Mouse (Mus musculus) limb, embryonic 14.5 days (tissue): ENCODE measurements around the gene Spen. TPM values are rescaled to one million over a fixed set of nuclear protein-coding genes. Genes with fewer than 3 reads are reported as not detected.
A peak's percentile ranks its signal among the peaks of the same experiment; 100 is the strongest.

Experiments used
- ATAC-seq: fragments of 200-750 bp; cut with Nextera tagmentation; 2 replicates; pipeline ENCODE4 v1.8.0; 2017; ENCODE audit warnings: low read depth, moderate number of reproducible peaks, moderate TSS enrichment; ENCODE audit not compliant: low FRiP score
- DNase-seq: peaks from one replicate; pipeline ENCODE4 v3.0.0-alpha.2; 2015; ENCODE audit warnings: low spot score
- H3K27ac ChIP-seq: fragments of 300-500 bp; sonication (generic); replicated peaks from 2 replicates; pipeline ENCODE4 v1.5.1; 2014; ENCODE audit warnings: low read depth, mild to moderate bottlenecking, low read length, moderate library complexity, mixed read lengths
- H3K27me3 ChIP-seq: fragments of 300-500 bp; sonication (generic); 2 replicates; pipeline ENCODE4 v1.6.1; 2014; ENCODE audit warnings: low read length, mixed read lengths; ENCODE audit not compliant: control insufficient read depth, insufficient read depth
- H3K36me3 ChIP-seq: fragments of 300-500 bp; sonication (generic); 2 replicates; pipeline ENCODE4 v1.6.1; 2014; ENCODE audit warnings: mild to moderate bottlenecking, low read length, moderate library complexity, mixed read lengths; ENCODE audit not compliant: control insufficient read depth, insufficient read depth
- H3K4me1 ChIP-seq: fragments of 300-500 bp; sonication (generic); 2 replicates; pipeline ENCODE4 v1.6.1; 2014; ENCODE audit warnings: antibody characterized with exemption, low read length, mixed read lengths; ENCODE audit not compliant: control insufficient read depth, insufficient read depth
- H3K4me2 ChIP-seq: fragments of 300-500 bp; sonication (generic); replicated peaks from 2 replicates; pipeline ENCODE4 v1.6.1; 2014; ENCODE audit warnings: low read depth, mild to moderate bottlenecking, low read length, moderate library complexity; ENCODE audit not compliant: severe bottlenecking
- H3K4me3 ChIP-seq: fragments of 300-500 bp; sonication (generic); replicated peaks from 2 replicates; pipeline ENCODE4 v1.5.1; 2014; ENCODE audit warnings: low read length
- H3K9ac ChIP-seq: fragments of 300-500 bp; sonication (generic); 2 replicates; pipeline ENCODE4 v1.6.1; 2014; ENCODE audit warnings: mild to moderate bottlenecking, low read depth, low read length, moderate library complexity; ENCODE audit not compliant: severe bottlenecking
- H3K9me3 ChIP-seq: fragments of 300-500 bp; sonication (generic); 2 replicates; pipeline ENCODE4 v1.6.1; 2016; ENCODE audit warnings: low read length; ENCODE audit not compliant: control insufficient read depth
- POLR2A ChIP-seq: fragments of 200-500 bp; IDR thresholded peaks from 2 replicates; pipeline ENCODE4 v1.8.0; 2012; ENCODE audit warnings: inconsistent platforms, mild to moderate bottlenecking, moderate library complexity, borderline replicate concordance; ENCODE audit not compliant: insufficient read depth, insufficient read length; ENCODE audit errors: extremely low read depth
- WGBS: fragments of 180-500 bp; shearing (Covaris S2); extraction: QIAGEN DNeasy Blood & Tissue Kit; methylation state at CpG from one replicate; pipeline ENCODE4 v1.1.7; 2014; 5-methylcytosine and 5-hydroxymethylcytosine counted together
- polyA plus RNA-seq, 2 experiments: library from polyadenylated mRNA; depleted of rRNA in 1 of 2; stranded (reverse) in 1 of 2; unstranded in 1 of 2; fragments of >200 nt; fragmentation: Nextera tagmentation in 1 of 2; extraction: Ambion mirVana in 1 of 2; gene quantifications; 2 replicates each; pipeline versions ENCODE4 v1.2.1 to v1.2.3; 2012 to 2014

Gene Spen
- polyA plus RNA-seq, 2 experiments = 13.1 to 15.9 TPM

GRCm38 (mm10) chr4:141429847-141430246, 108.5 kb downstream of the Spen start:
- DNase-seq (no peak), ATAC-seq (no peak)
- TF ChIP-seq POLR2A = no peak
- Histone ChIP-seq H3K9me3 (no peaks in the 10 kb centered on the region), H3K4me1 (peaks cover 16% of the 10 kb centered on the region), H3K27ac (no peak overlapping the region), H3K27me3 (no peaks in the 10 kb centered on the region), H3K36me3 (no peaks in the 10 kb centered on the region), H3K4me3 (no peak overlapping the region), H3K9ac (no peak overlapping the region), H3K4me2 (no peak overlapping the region)
- 60% methylated on average over 9 of the region's 9 CpGs for WGBS

GRCm38 (mm10) chr4:141429381-141429780, 109.0 kb downstream of the Spen start:
- no peaks in the 10 kb centered on the region for H3K36me3 ChIP-seq
- TF ChIP-seq POLR2A = no peak
- 79% methylated on average over 6 of the region's 6 CpGs for WGBS
- H3K9me3 ChIP-seq = no peaks in the 10 kb centered on the region
- H3K4me3 ChIP-seq = no peak overlapping the region
- ATAC-seq (no peak), DNase-seq (no peak)
- peaks cover 18% of the 10 kb centered on the region for H3K4me1 ChIP-seq
- H3K9ac ChIP-seq = no peak overlapping the region
- no peak overlapping the region for H3K27ac ChIP-seq
- H3K27me3 ChIP-seq = no peaks in the 10 kb centered on the region
- no peak overlapping the region for H3K4me2 ChIP-seq

DNA sequence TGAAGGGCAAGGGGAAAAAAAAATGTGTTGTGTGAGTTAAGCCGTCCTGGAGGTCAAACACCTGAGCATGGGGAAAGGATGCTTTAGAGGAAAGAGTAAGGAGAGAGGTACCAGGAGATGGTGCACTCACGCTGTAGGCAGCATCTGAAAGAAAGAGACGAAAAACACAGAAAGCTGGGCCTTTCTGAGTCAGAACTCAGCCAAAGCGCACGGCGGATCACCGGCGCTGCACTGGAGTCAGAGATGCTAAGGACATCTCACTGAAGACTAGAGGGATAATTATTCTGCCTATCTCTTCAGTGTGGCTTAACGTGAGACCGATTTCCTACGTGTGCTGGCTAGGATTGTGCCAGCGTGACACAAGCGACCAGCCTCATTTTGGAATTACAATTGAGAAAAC, 110.5 kb downstream of the Spen start:
- no peak overlapping the region for H3K27ac ChIP-seq
- H3K4me1 ChIP-seq = peaks cover 18% of the 10 kb centered on the region
- no peaks in the 10 kb centered on the region for H3K9me3 ChIP-seq
- 84% methylated on average over 13 of the region's 13 CpGs for WGBS
- no peak overlapping the region for H3K4me2 ChIP-seq
- no peak for DNase-seq
- H3K36me3 ChIP-seq = no peaks in the 10 kb centered on the region
- no peak for ATAC-seq
- H3K9ac ChIP-seq = no peak overlapping the region
- no peaks in the 10 kb centered on the region for H3K27me3 ChIP-seq
- no peak for TF ChIP-seq POLR2A
- H3K4me3 ChIP-seq = no peak overlapping the region

- TF ChIP-seq POLR2A = no peak
- DNase-seq (no peak), ATAC-seq (no peak)
- 77% methylated on average over 10 of the region's 10 CpGs for WGBS
- Histone ChIP-seq H3K9ac (no peak overlapping the region), H3K9me3 (no peaks in the 10 kb centered on the region), H3K4me1 (peaks cover 18% of the 10 kb centered on the region), H3K27me3 (no peaks in the 10 kb centered on the region), H3K27ac (no peak overlapping the region), H3K4me2 (0 out of 2 replicates have a peak overlapping the region, but pooled peaks have one; percentile 91), H3K36me3 (no peaks in the 10 kb centered on the region), H3K4me3 (no peak overlapping the region)
Observed at GRCm38 (mm10) chr4:141426796-141427745, 111.3 kb downstream of the Spen start.

DNA sequence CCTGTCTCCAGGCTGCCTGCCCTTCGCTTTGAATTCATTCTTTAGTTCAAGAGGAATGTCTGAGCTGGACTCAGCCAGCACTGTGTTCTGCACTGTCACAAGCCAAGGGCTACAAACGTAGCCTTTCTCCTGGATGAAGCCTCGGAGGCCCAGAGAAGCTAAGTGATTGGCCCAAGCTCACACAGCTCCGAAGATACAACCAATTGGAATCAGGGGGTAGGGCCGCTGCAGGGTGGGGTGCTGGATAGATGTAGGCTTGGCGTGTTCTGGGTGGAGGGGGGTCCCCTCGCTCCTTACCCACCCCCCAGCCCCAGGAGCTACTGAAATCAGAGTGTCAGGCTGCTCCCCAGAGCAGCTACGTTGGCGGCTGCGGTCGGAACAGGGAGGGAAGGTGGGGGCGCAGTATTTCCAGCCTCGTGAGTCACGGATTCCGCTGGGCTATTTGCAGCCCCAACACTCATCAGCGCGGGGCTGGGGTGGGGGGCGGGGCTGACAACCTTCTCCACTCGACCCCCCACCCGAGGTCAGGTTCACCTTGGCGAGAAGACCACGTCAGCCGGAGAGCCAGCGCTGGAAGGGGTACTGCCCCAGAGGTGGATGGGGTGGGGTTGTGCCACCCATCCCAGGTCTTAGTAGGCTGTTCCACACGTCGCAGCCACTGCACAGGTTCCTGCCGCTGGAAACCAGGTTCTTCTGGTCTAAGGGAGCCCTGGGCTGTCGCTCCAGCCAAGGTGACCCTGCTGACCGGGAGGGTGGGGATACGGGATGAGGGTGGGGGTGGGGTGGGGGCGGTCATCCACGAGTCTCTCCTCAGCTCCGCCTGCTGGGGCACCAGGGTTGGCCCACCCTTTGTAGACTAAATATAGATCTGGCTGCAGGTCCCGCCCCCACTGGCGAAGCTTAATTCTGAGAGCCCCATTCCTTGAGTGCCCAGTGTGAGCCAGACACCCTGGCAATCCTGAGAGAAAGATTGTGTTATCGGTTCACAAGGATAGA, 112.6 kb downstream of the Spen start:
- WGBS = 5% methylated on average over 31 of the region's 36 CpGs
- Histone ChIP-seq H3K4me2 (peak overlapping the region; percentile 91), H3K27me3 (no peaks in the 10 kb centered on the region), H3K27ac (0 out of 2 replicates have a peak overlapping the region, but pooled peaks have one; percentile 58), H3K4me3 (peak overlapping the region; percentile 43), H3K36me3 (no peaks in the 10 kb centered on the region), H3K4me1 (peaks cover 18% of the 10 kb centered on the region), H3K9me3 (no peaks in the 10 kb centered on the region), H3K9ac (peak overlapping the region; percentile 55)
- DNase-seq (peak; percentile 66), ATAC-seq (peak; percentile 91)
- no peak for TF ChIP-seq POLR2A
